ENCODE assay signal across 20 mouse cellular contexts in the genomic region with DNA sequence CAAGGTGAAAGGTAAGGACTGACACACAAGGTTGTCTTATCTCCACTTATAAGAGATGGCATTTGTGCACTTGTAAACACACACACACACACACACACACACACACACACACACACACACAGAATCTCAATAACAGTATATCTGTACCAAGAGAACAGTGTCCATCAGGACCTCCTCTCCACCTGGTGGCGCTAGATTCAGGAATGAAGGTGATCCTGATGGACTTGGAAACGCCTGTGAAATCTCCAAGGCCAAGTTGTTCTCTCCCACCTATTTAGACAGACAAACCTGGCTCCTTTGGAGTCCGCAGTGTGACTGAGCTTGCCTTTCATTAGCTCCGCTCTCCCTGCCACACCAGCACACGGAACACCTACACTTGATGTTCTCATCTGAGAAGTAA.
A peak's percentile ranks its signal among the peaks of the same experiment; 100 is the strongest.
DNase-seq lines count a peak whose midpoint lies in the region; ATAC-seq and TF ChIP-seq lines count a peak whose summit lies in the region.
"Had no signal": no experiment of that assay in that cellular context is flagged by ENCODE, and none has a peak within 500 bp of the region (broad histone marks: within the 10 kb centered on the region; RNA-seq: fewer than 3 reads in every experiment).

No protein-coding gene starts in this region.

- H3K27me3 ChIP-seq in intestine, postnatal 0 days (replicated peaks; ENCODE audit: control insufficient read depth, insufficient read depth, low read length): no peaks in the 10 kb centered on the region
- H3K27me3 ChIP-seq in intestine, embryonic 15.5 days (replicated peaks): no peaks in the 10 kb centered on the region
- H3K27me3 ChIP-seq in midbrain, embryonic 11.5 days (ENCODE audit: control insufficient read depth, insufficient read depth, low read length): no peaks in the 10 kb centered on the region
- no peaks in the 10 kb centered on the region for H3K27me3 ChIP-seq in midbrain, embryonic 15.5 days (replicated peaks)
- H3K27me3 ChIP-seq: forebrain, embryonic 13.5 days; kidney, embryonic 15.5 days; limb, embryonic 15.5 days; neural tube, embryonic 15.5 days had no signal

- H3K4me3 ChIP-seq in intestine, postnatal 0 days (ENCODE audit: low read depth, low read length): no peak overlapping the region
- no peak overlapping the region for H3K4me3 ChIP-seq in intestine, embryonic 15.5 days (replicated peaks)
- no peak overlapping the region for H3K4me3 ChIP-seq in midbrain, embryonic 11.5 days (ENCODE audit: low read depth, low read length)
- no peak overlapping the region for H3K4me3 ChIP-seq in midbrain, embryonic 15.5 days
- H3K4me3 ChIP-seq: forebrain, embryonic 13.5 days; kidney, embryonic 15.5 days; limb, embryonic 15.5 days; neural tube, embryonic 15.5 days had no signal

- DNase-seq in midbrain, embryonic 11.5 days (ENCODE audit: low spot score, missing footprints): peak; percentile 74
- DNase-seq in ES-CJ7 (ENCODE audit: low read depth, low spot score): peak; percentile 54
- peak; percentile 65 for DNase-seq in testis, postnatal 10 days (ENCODE audit: low spot score)
- no peak for DNase-seq in cerebellum, postnatal 36 days
- DNase-seq: adrenal gland, adult 2 months; cerebellum, adult 18-20 months; cerebellum, postnatal 25 days; kidney, adult 11 months; left cerebral cortex, postnatal 4 days; lung, embryonic 14.5 days; lung, postnatal 4 days; thymus, postnatal 14 days had no signal

- no peak overlapping the region for H3K27ac ChIP-seq in intestine, postnatal 0 days (ENCODE audit: low read depth, low read length)
- no peak overlapping the region for H3K27ac ChIP-seq in intestine, embryonic 15.5 days
- H3K27ac ChIP-seq in midbrain, embryonic 11.5 days (ENCODE audit: low read depth, low read length): no peak overlapping the region
- no peak overlapping the region for H3K27ac ChIP-seq in midbrain, embryonic 15.5 days
- H3K27ac ChIP-seq: forebrain, embryonic 13.5 days; kidney, embryonic 15.5 days; limb, embryonic 15.5 days; neural tube, embryonic 15.5 days had no signal

- H3K36me3 ChIP-seq in intestine, postnatal 0 days (ENCODE audit: control insufficient read depth, insufficient read depth): no peaks in the 10 kb centered on the region
- H3K36me3 ChIP-seq in intestine, embryonic 15.5 days: no peaks in the 10 kb centered on the region
- H3K36me3 ChIP-seq in midbrain, embryonic 11.5 days (ENCODE audit: control insufficient read depth, insufficient read depth, low read length): no peaks in the 10 kb centered on the region
- H3K36me3 ChIP-seq in midbrain, embryonic 15.5 days (replicated peaks): no peaks in the 10 kb centered on the region
- H3K36me3 ChIP-seq: kidney, embryonic 15.5 days; limb, embryonic 15.5 days; neural tube, embryonic 15.5 days had no signal

- no peak for ATAC-seq in intestine, postnatal 0 days
- ATAC-seq in intestine, embryonic 15.5 days: no peak
- no peak for ATAC-seq in midbrain, embryonic 11.5 days (ENCODE audit: low FRiP score)
- no peak for ATAC-seq in midbrain, embryonic 15.5 days (replicated peaks)
- ATAC-seq: forebrain, embryonic 13.5 days; hindbrain, embryonic 16.5 days had no signal

- H3K9me3 ChIP-seq in intestine, postnatal 0 days (ENCODE audit: control insufficient read depth): no peaks in the 10 kb centered on the region
- H3K9me3 ChIP-seq in intestine, embryonic 15.5 days: no peaks in the 10 kb centered on the region
- H3K9me3 ChIP-seq in midbrain, embryonic 11.5 days (ENCODE audit: control insufficient read depth, low read length): no peaks in the 10 kb centered on the region
- no peaks in the 10 kb centered on the region for H3K9me3 ChIP-seq in midbrain, embryonic 15.5 days
- H3K9me3 ChIP-seq: forebrain, embryonic 13.5 days; kidney, embryonic 15.5 days; limb, embryonic 15.5 days; neural tube, embryonic 15.5 days had no signal

- 80% methylated on average over 5 of the region's 5 CpGs for WGBS in intestine, postnatal 0 days
- WGBS in intestine, embryonic 15.5 days: 80% methylated on average over 5 of the region's 5 CpGs
- 82% methylated on average over 5 of the region's 5 CpGs for WGBS in midbrain, embryonic 11.5 days
- 84% methylated on average over 5 of the region's 5 CpGs for WGBS in midbrain, embryonic 15.5 days

- peak; percentile 35 for TF ChIP-seq CTCF in intestine, postnatal 0 days (IDR thresholded peaks at IDR 0.05; ENCODE audit: low read depth)

- H3K4me1 ChIP-seq in intestine, postnatal 0 days (replicated peaks; ENCODE audit: control insufficient read depth, insufficient read depth, low read length): no peaks in the 10 kb centered on the region
- 0 out of 2 replicates have a peak, but pooled peaks cover 6% of the 10 kb centered on the region for H3K4me1 ChIP-seq in intestine, embryonic 15.5 days (replicated peaks)
- peaks cover 5% of the 10 kb centered on the region; the same call in 1 of the 2 replicates for H3K4me1 ChIP-seq in midbrain, embryonic 11.5 days (ENCODE audit: control insufficient read depth, insufficient read depth, low read length)
- H3K4me1 ChIP-seq in midbrain, embryonic 15.5 days: no peaks in the 10 kb centered on the region
- H3K4me1 ChIP-seq: forebrain, embryonic 13.5 days; neural tube, embryonic 15.5 days had no signal

- H3K9ac ChIP-seq in intestine, postnatal 0 days (ENCODE audit: low read depth, low read length): no peak overlapping the region
- no peak overlapping the region for H3K9ac ChIP-seq in intestine, embryonic 15.5 days
- no peak overlapping the region for H3K9ac ChIP-seq in midbrain, embryonic 11.5 days (ENCODE audit: low read length)
- no peak overlapping the region for H3K9ac ChIP-seq in midbrain, embryonic 15.5 days
- H3K9ac ChIP-seq: forebrain, embryonic 13.5 days; kidney, embryonic 15.5 days; limb, embryonic 15.5 days; lung, embryonic 14.5 days; neural tube, embryonic 15.5 days had no signal

- no peak overlapping the region for H3K4me2 ChIP-seq in intestine, postnatal 0 days (replicated peaks; ENCODE audit: low read depth)
- no peak overlapping the region for H3K4me2 ChIP-seq in intestine, embryonic 15.5 days (replicated peaks)
- H3K4me2 ChIP-seq in midbrain, embryonic 11.5 days: no peak overlapping the region
- H3K4me2 ChIP-seq in midbrain, embryonic 15.5 days: no peak overlapping the region
- H3K4me2 ChIP-seq: forebrain, embryonic 13.5 days; kidney, embryonic 15.5 days; limb, embryonic 15.5 days; lung, embryonic 14.5 days; neural tube, embryonic 15.5 days had no signal

Comparison
In these comparisons a context has a peak if more than half of its experiments do, and no peak if none do; other contexts are left out.
1. DNase-seq: peak in midbrain, embryonic 11.5 days (single experiment), ES-CJ7 (single experiment) and testis, postnatal 10 days (single experiment); none in cerebellum, postnatal 36 days (0 of 2).